Mouse (Mus musculus) liver, embryonic 16.5 days (tissue): Measurements from ENCODE around the gene Bub1b. TPM values are rescaled to one million over a fixed set of nuclear protein-coding genes. Genes with fewer than 3 reads are reported as not detected.

Experiments
- ATAC-seq: fragments of 200-750 bp; cut with Nextera tagmentation; 2 replicates; pipeline ENCODE4 v1.8.0; 2017; ENCODE audit warnings: low read depth, mild to moderate bottlenecking, moderate number of reproducible peaks, moderate library complexity
- H3K27ac ChIP-seq: fragments of 300-500 bp; sonication (generic); 2 replicates; pipeline ENCODE4 v1.5.1; 2014; ENCODE audit warnings: mild to moderate bottlenecking, low read length
- H3K27me3 ChIP-seq: fragments of 300-500 bp; sonication (generic); 2 replicates; pipeline ENCODE4 v1.6.1; 2014; ENCODE audit warnings: low read depth, low read length, mixed read lengths; ENCODE audit not compliant: control insufficient read depth, insufficient read depth
- H3K36me3 ChIP-seq: fragments of 300-500 bp; sonication (generic); 2 replicates; pipeline ENCODE4 v1.6.1; 2014; ENCODE audit warnings: mild to moderate bottlenecking; ENCODE audit not compliant: control insufficient read depth, insufficient read depth
- H3K4me1 ChIP-seq: fragments of 300-500 bp; sonication (generic); 2 replicates; pipeline ENCODE4 v1.6.1; 2014; ENCODE audit warnings: low read depth, low read length, mixed read lengths; ENCODE audit not compliant: control insufficient read depth
- H3K4me2 ChIP-seq: fragments of 300-500 bp; sonication (generic); 2 replicates; pipeline ENCODE4 v1.6.1; 2014; ENCODE audit warnings: low read depth, low read length, mixed read lengths
- H3K4me3 ChIP-seq: fragments of 300-500 bp; sonication (generic); 2 replicates; pipeline ENCODE4 v1.5.1; 2014; ENCODE audit warnings: low read depth, mild to moderate bottlenecking, low read length
- H3K9ac ChIP-seq: fragments of 300-500 bp; sonication (generic); 2 replicates; pipeline ENCODE4 v1.6.1; 2014; ENCODE audit warnings: low read depth, low read length
- H3K9me3 ChIP-seq: fragments of 300-500 bp; sonication (generic); replicated peaks from 2 replicates; pipeline ENCODE4 v1.6.1; 2016; ENCODE audit warnings: low read length; ENCODE audit not compliant: control insufficient read depth
- WGBS: fragments of 180-500 bp; shearing (Covaris S2); extraction: QIAGEN DNeasy Blood & Tissue Kit; methylation state at CpG from one replicate; pipeline ENCODE4 v1.1.7; 2014; ENCODE audit not compliant: insufficient replicate concordance; 5-methylcytosine and 5-hydroxymethylcytosine counted together
- polyA plus RNA-seq: library from polyadenylated mRNA; unstranded; fragments of >200 nt; fragmentation: Nextera tagmentation; extraction: Ambion mirVana; gene quantifications from 2 replicates; pipeline ENCODE4 v1.2.1, GENCODE M21; 2015

Bub1b gene
- polyA plus RNA-seq, 1 experiment from 2014 or later: 40.6 TPM

DNA sequence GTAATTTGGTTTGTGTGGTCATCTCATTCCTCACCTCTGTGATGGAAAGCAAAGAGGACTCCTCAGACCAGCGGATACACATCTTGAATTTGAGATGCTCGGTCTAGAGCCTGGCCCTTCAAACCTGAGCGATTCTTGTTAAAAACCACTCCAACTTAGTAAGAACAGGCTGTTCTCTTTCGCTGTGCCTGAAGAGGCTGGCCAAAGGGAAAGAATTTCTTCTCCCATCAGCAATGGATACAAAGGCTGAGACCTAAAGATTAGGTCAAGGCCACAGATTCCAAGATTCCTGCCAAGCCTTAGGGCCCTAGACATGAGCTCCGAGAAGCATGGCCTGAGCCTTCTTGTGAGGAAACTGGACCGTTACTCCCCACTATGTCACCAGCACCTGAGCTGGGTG, 82.9 kb downstream of the Bub1b start:
- Histone ChIP-seq H3K4me3 (no peak overlapping the region), H3K27me3 (peaks cover 34% of the 10 kb centered on the region), H3K4me2 (no peak overlapping the region), H3K9me3 (no peaks in the 10 kb centered on the region), H3K4me1 (peaks cover 13% of the 10 kb centered on the region), H3K36me3 (no peaks in the 10 kb centered on the region), H3K9ac (no peak overlapping the region), H3K27ac (no peak overlapping the region)
- WGBS: 76% methylated on average over 6 of the region's 6 CpGs
- ATAC-seq: no peak

DNA sequence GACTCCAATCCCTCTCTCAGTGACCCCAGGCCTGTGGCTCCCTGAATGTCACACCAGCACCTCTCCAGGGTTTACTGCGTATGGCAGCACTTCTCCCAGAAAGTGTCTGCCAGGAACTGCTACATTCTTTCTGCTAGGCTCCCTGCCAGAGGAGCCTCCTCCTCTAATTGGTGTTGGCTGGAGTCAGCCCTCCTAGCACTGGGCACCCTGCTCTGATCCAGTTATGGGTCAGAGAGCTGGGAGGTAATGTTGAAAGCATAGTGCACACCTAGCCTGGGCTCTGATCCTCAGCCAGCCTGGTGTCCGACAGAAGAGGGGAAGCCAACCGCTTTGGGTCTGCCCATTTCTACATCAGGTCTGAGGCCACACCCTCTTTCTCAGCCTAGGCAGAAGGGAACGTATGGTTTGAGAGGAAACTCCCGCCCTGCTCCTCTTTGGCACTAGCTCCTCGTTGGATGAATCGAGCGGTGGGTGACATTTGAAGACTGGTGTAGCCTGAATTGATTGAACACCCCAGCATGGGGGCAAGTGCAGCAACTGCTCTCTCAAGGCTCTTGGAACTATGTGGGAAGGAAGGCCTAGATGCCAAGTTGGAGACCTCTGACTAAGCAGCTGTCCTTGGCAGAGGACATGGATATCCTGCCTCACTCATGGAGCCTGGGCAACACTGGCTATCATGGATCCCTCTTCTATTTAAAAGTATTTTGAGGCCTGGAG, 84.7 kb downstream of the Bub1b start:
- Histone ChIP-seq H3K9me3 (no peaks in the 10 kb centered on the region), H3K4me2 (no peak overlapping the region), H3K36me3 (no peaks in the 10 kb centered on the region), H3K27me3 (peaks cover 17% of the 10 kb centered on the region), H3K9ac (no peak overlapping the region), H3K27ac (no peak overlapping the region), H3K4me1 (peaks cover 3% of the 10 kb centered on the region), H3K4me3 (no peak overlapping the region)
- ATAC-seq: no peak
- whole genome bisulfite sequencing: 35% methylated on average over 8 of the region's 8 CpGs

DNA sequence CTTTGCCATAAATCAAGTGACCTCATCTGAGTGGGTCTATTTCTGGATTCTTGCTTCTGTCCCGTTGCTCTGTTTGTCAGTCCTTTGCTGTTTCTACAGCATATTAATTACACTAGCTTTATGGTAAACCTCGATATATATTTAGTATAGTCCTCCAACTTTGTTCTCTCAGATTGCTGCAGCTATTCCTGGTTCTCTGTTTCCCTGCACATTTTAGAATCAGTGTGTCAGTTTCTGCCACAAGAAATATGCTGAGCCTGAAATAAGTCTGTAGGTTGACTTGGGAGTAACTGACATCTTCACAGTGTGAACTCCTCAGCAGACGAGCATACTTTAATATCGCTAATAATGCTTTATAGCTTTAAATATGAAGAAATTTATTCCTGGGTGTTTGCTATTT, 87.1 kb downstream of the Bub1b start:
- ATAC-seq: no peak
- H3K4me3 ChIP-seq: no peak overlapping the region
- H3K4me1 ChIP-seq: no peaks in the 10 kb centered on the region
- H3K4me2 ChIP-seq: no peak overlapping the region
- H3K27ac ChIP-seq: no peak overlapping the region
- H3K36me3 ChIP-seq: no peaks in the 10 kb centered on the region
- H3K9ac ChIP-seq: no peak overlapping the region
- peaks cover 1% of the 10 kb centered on the region; the same call in 1 of the 2 replicates for H3K27me3 ChIP-seq
- WGBS: 69% methylated on average over 4 of the region's 4 CpGs
- H3K9me3 ChIP-seq: no peaks in the 10 kb centered on the region

DNA sequence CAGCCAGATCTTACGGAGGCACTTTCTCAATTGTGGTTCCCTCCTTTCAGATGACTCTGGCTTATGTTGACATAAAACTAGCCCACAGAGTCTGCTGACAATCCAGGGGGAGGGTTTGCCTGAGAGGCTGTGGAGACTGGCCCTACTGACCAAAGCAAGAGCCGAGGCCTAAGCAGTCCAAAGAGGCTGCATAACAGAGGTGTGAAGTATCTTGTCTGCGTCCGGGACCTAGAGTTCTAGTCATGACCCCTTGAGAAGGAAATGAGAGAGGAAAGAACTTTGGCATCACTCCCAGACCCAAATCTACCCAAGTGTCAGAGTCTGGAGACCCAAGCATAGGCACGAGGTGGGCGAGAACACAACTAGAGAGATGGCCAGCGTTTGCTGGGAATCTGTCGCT, 88.7 kb downstream of the Bub1b start:
- no peak overlapping the region for H3K4me2 ChIP-seq
- 59% methylated on average over 8 of the region's 8 CpGs for WGBS
- H3K9ac ChIP-seq: no peak overlapping the region
- no peak overlapping the region for H3K27ac ChIP-seq
- H3K9me3 ChIP-seq: no peaks in the 10 kb centered on the region
- H3K4me1 ChIP-seq: no peaks in the 10 kb centered on the region
- no peak for ATAC-seq
- no peak overlapping the region for H3K4me3 ChIP-seq
- no peaks in the 10 kb centered on the region for H3K36me3 ChIP-seq
- no peaks in the 10 kb centered on the region; the same call in 1 of the 2 replicates for H3K27me3 ChIP-seq

- WGBS: 80% methylated on average over 3 of the region's 3 CpGs
- H3K4me3 ChIP-seq: no peak overlapping the region
- ATAC-seq: no peak
Measured at GRCm38 (mm10) chr2:118687791-118688190, 89.8 kb downstream of the Bub1b start.

GRCm38 (mm10) chr2:118689875-118690274, 91.9 kb downstream of the Bub1b start:
- no peaks in the 10 kb centered on the region for H3K36me3 ChIP-seq
- H3K4me3 ChIP-seq: no peak overlapping the region
- H3K4me2 ChIP-seq: no peak overlapping the region
- H3K9me3 ChIP-seq: no peaks in the 10 kb centered on the region
- no peak overlapping the region for H3K9ac ChIP-seq
- 65% methylated on average over 10 of the region's 10 CpGs for WGBS
- no peaks in the 10 kb centered on the region for H3K4me1 ChIP-seq
- H3K27me3 ChIP-seq: no peaks in the 10 kb centered on the region; the same call in 1 of the 2 replicates
- no peak for ATAC-seq
- no peak overlapping the region for H3K27ac ChIP-seq

More at GRCm38 (mm10) chr2:118687791-118688190, 89.8 kb downstream of the Bub1b start:
- no peaks in the 10 kb centered on the region for H3K4me1 ChIP-seq
- H3K27me3 ChIP-seq: no peaks in the 10 kb centered on the region; the same call in 1 of the 2 replicates
- H3K9me3 ChIP-seq: no peaks in the 10 kb centered on the region
- H3K9ac ChIP-seq: no peak overlapping the region
- H3K36me3 ChIP-seq: no peaks in the 10 kb centered on the region
- H3K27ac ChIP-seq: no peak overlapping the region
- no peak overlapping the region for H3K4me2 ChIP-seq

Other genes with a start within 250 kb of the Bub1b start
- 0.09 and 0.11 TPM in 2 replicates for gene Gpr176, start 224.8 kb upstream of the Bub1b start, polyA plus RNA-seq
- 4.6 and 5.1 TPM in 2 replicates for gene Eif2ak4, start 209.6 kb upstream of the Bub1b start, polyA plus RNA-seq
- 85.3 and 92.3 TPM in 2 replicates for gene Srp14, start 118.5 kb upstream of the Bub1b start, polyA plus RNA-seq
- gene Bmf, start 48.5 kb upstream of the Bub1b start, polyA plus RNA-seq: 0.59 and 0.62 TPM in 2 replicates
- 0.14 and 0.30 TPM in 2 replicates for gene Pak6, start 65.1 kb downstream of the Bub1b start, polyA plus RNA-seq
- 0.02 and 0.06 TPM in 2 replicates for gene Ankrd63, start 105.8 kb downstream of the Bub1b start, polyA plus RNA-seq
- gene Plcb2, start 130.2 kb downstream of the Bub1b start, polyA plus RNA-seq: 2.3 and 3.0 TPM in 2 replicates
- gene Inafm2, start 147.5 kb downstream of the Bub1b start, polyA plus RNA-seq: 12.0 and 12.1 TPM in 2 replicates
- 0.26 and 0.37 TPM in 2 replicates for gene Ccdc9b, start 164.4 kb downstream of the Bub1b start, polyA plus RNA-seq
- gene Phgr1, start 174.6 kb downstream of the Bub1b start, polyA plus RNA-seq: 0.85 TPM in 1 of 2 replicates, not detected in the other
- gene Disp2, start 181.5 kb downstream of the Bub1b start, polyA plus RNA-seq: 0.19 TPM in 2 replicates
- gene Knstrn, start 215.8 kb downstream of the Bub1b start, polyA plus RNA-seq: 63.5 and 64.4 TPM in 2 replicates